Mouse (Mus musculus) lung, postnatal 0 days (tissue): ENCODE measurements at regions not wholly inside any gene's neighbourhood (a gene's known extent, or its start where the extent isn't known, plus 50 kb on each side); places are given as distances from the start of the nearest gene placed in this dataset.

Source experiments
- ATAC-seq: fragments of 200-750 bp; cut with Nextera tagmentation; 2 replicates; pipeline ENCODE4 v1.8.0; 2017; ENCODE audit warnings: moderate library complexity
- DNase-seq: peaks from one replicate; pipeline ENCODE4 v3.0.0-alpha.2; 2016; ENCODE audit warnings: low spot score
- H3K27ac ChIP-seq: fragments of 300-500 bp; sonication (generic); 2 replicates; pipeline ENCODE4 v1.5.1; 2014; ENCODE audit warnings: antibody characterized with exemption, mild to moderate bottlenecking, low read length, mixed read lengths
- H3K27me3 ChIP-seq: fragments of 300-500 bp; sonication (generic); replicated peaks from 2 replicates; pipeline ENCODE4 v1.6.1; 2014; ENCODE audit warnings: low read length, mixed read lengths; ENCODE audit not compliant: insufficient read depth
- H3K36me3 ChIP-seq: fragments of 300-500 bp; sonication (generic); 2 replicates; pipeline ENCODE4 v1.6.1; 2014; ENCODE audit warnings: low read length, mixed read lengths; ENCODE audit not compliant: insufficient read depth
- H3K4me1 ChIP-seq: fragments of 300-500 bp; sonication (generic); 2 replicates; pipeline ENCODE4 v1.6.1; 2014; ENCODE audit warnings: antibody characterized with exemption, low read depth, low read length, mixed read lengths; ENCODE audit not compliant: insufficient read depth
- H3K4me2 ChIP-seq: fragments of 300-500 bp; sonication (generic); replicated peaks from 2 replicates; pipeline ENCODE4 v1.6.1; 2014; ENCODE audit warnings: low read depth, mild to moderate bottlenecking, low read length, moderate library complexity, mixed read lengths
- H3K4me3 ChIP-seq: fragments of 300-500 bp; sonication (generic); 2 replicates; pipeline ENCODE4 v1.5.1; 2014; ENCODE audit warnings: low read depth, low read length
- H3K9ac ChIP-seq: fragments of 300-500 bp; sonication (generic); replicated peaks from 2 replicates; pipeline ENCODE4 v1.6.1; 2014; ENCODE audit warnings: low read depth, mild to moderate bottlenecking
- H3K9me3 ChIP-seq: fragments of 300-500 bp; sonication (generic); 2 replicates; pipeline ENCODE4 v1.6.1; 2016; ENCODE audit warnings: low read length, mixed read lengths
- CTCF ChIP-seq: IDR thresholded peaks from 2 replicates; pipeline ENCODE4 v1.5.1; 2016; ENCODE audit warnings: antibody characterized with exemption, mild to moderate bottlenecking
- EP300 ChIP-seq: IDR thresholded peaks from 2 replicates; pipeline ENCODE4 v1.6.1; 2016; ENCODE audit warnings: antibody characterized with exemption, mild to moderate bottlenecking, control low read depth
- WGBS: fragments of 180-500 bp; shearing (Covaris S2); extraction: QIAGEN DNeasy Blood & Tissue Kit; methylation state at CpG from one replicate; pipeline ENCODE4 v1.1.7; 2014; 5-methylcytosine and 5-hydroxymethylcytosine counted together

- Histone ChIP-seq H3K9ac (no peak overlapping the region), H3K4me1 (no peaks in the 10 kb centered on the region), H3K27ac (no peak overlapping the region), H3K4me3 (no peak overlapping the region), H3K36me3 (no peaks in the 10 kb centered on the region), H3K9me3 (no peaks in the 10 kb centered on the region), H3K27me3 (no peaks in the 10 kb centered on the region), H3K4me2 (no peak overlapping the region)
- DNase-seq (no peak), ATAC-seq (no peak)
- TF ChIP-seq EP300 (no peak), CTCF (no peak)
- WGBS: 42% methylated on average over 1 of the region's 1 CpGs
These were observed 361.4 kb downstream of the Kif16b start for GRCm38 (mm10) chr2:142539980-142540379.

- Histone ChIP-seq H3K27ac (no peak overlapping the region), H3K9me3 (no peaks in the 10 kb centered on the region), H3K4me1 (no peaks in the 10 kb centered on the region), H3K27me3 (no peaks in the 10 kb centered on the region), H3K4me2 (no peak overlapping the region), H3K4me3 (no peak overlapping the region), H3K36me3 (no peaks in the 10 kb centered on the region), H3K9ac (no peak overlapping the region)
- DNase-seq (no peak), ATAC-seq (no peak)
- TF ChIP-seq CTCF (no peak), EP300 (no peak)
- WGBS: 93% methylated on average over 8 of the region's 8 CpGs
These were observed 367.8 kb downstream of the Kif16b start for GRCm38 (mm10) chr2:142533555-142533954.

GRCm38 (mm10) chr2:142522471-142522870 is 378.9 kb downstream of the Kif16b start:
- TF ChIP-seq EP300 (no peak), CTCF (no peak)
- DNase-seq (no peak), ATAC-seq (no peak)
- Histone ChIP-seq H3K4me2 (no peak overlapping the region), H3K27me3 (no peaks in the 10 kb centered on the region), H3K27ac (no peak overlapping the region), H3K9ac (no peak overlapping the region), H3K4me1 (no peaks in the 10 kb centered on the region), H3K36me3 (no peaks in the 10 kb centered on the region), H3K9me3 (no peaks in the 10 kb centered on the region), H3K4me3 (no peak overlapping the region)
- WGBS: 77% methylated on average over 5 of the region's 5 CpGs

- H3K4me1 ChIP-seq: no peaks in the 10 kb centered on the region
- TF ChIP-seq CTCF (no peak), EP300 (no peak)
- no peak overlapping the region for H3K4me2 ChIP-seq
- no peak overlapping the region for H3K9ac ChIP-seq
- no peaks in the 10 kb centered on the region for H3K36me3 ChIP-seq
- no peak for ATAC-seq
- H3K27ac ChIP-seq: no peak overlapping the region
- DNase-seq: no peak
- no peaks in the 10 kb centered on the region for H3K27me3 ChIP-seq
- H3K9me3 ChIP-seq: no peaks in the 10 kb centered on the region
- 70% methylated on average over 3 of the region's 3 CpGs for WGBS
- H3K4me3 ChIP-seq: no peak overlapping the region
These were observed 383.6 kb downstream of the Kif16b start for GRCm38 (mm10) chr2:142517731-142518130.

- TF ChIP-seq CTCF (no peak), EP300 (no peak)
- Histone ChIP-seq H3K4me1 (no peaks in the 10 kb centered on the region), H3K36me3 (no peaks in the 10 kb centered on the region), H3K4me2 (no peak overlapping the region), H3K4me3 (no peak overlapping the region), H3K9ac (no peak overlapping the region), H3K9me3 (no peaks in the 10 kb centered on the region), H3K27me3 (no peaks in the 10 kb centered on the region), H3K27ac (no peak overlapping the region)
- ATAC-seq: no peak
- 83% methylated on average over 1 of the region's 1 CpGs for WGBS
- no peak for DNase-seq
These were observed 396.1 kb downstream of the Kif16b start for GRCm38 (mm10) chr2:142505216-142505615.
